Mouse (Mus musculus) natural killer cell, adult 2 months (primary cell): ENCODE results near the gene Hibadh.

Source experiments
- DNase-seq, 2 experiments: peaks; one replicate each; pipeline ENCODE4 v3.0.0; 2022; ENCODE audit warnings: low spot score in 2 of 2

Gene Hibadh

GRCm38 (mm10) chr6:52567327-52568299 is 72.6 kb downstream of the Hibadh start:
- DNase-seq: no peak

DNA sequence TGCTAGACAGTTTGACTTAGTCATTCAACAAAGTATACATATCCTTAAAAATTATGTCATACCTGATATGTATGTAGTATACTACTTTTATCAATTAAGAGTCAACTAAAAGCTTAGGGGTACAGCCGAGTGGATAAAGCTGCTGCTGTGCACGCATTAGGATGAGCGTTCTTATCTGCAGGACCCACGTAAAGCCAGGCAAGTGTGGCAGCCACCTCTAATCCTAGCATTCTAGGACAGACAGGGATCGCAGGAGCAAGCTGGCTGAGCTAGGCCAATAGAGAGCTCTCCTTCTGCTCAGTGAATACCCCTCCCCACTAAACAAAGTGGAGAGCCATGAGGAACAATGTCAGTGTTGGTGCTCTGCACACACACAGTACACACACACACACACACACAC is 75.0 kb downstream of the Hibadh start:
- no peak for DNase-seq

- DNase-seq: no peak
Observed at GRCm38 (mm10) chr6:52562994-52563393, 77.2 kb downstream of the Hibadh start.

GRCm38 (mm10) chr6:52559041-52559440 is 81.1 kb downstream of the Hibadh start:
- no peak for DNase-seq

GRCm38 (mm10) chr6:52544376-52544775 is 95.8 kb downstream of the Hibadh start:
- no peak for DNase-seq

DNA sequence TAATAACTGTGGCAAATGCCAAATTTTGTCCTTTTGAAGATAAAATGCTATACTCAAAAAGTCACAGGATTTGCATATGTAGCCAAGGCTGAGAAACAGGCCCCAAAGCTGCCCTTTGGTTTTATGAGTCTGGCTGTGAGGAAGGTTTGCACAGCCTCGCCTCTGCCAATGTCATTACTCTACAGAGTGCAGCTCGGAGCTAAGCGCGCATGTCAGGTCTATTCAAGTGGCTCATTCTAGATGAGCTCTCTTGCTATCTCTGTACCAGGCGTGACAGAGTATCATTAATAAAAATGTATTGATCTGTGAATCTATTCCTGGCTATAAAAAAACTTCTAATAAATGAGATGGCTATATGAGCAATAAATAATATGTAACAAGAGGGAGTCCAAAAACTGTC is 97.7 kb downstream of the Hibadh start:
- no peak for DNase-seq

DNA sequence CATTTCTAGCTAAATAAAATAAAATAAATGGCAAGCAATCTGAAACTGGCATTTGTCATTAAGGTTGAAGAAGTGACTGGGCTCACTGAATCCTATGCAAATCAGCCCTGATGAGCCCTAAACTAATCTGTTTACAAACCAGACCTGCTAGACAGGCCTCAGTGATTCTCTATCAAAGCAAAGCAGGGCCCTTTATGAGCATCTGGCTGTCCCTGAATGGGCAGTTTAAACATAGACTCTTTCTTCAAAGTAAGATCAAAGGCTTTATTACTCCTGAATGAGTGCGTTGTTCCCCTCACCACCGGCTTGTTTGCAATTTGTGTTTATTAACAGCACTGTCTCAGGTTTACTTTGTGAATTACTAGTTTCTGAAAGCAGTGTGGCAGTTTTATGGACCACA is 100.3 kb downstream of the Hibadh start:
- DNase-seq: no peak

DNA sequence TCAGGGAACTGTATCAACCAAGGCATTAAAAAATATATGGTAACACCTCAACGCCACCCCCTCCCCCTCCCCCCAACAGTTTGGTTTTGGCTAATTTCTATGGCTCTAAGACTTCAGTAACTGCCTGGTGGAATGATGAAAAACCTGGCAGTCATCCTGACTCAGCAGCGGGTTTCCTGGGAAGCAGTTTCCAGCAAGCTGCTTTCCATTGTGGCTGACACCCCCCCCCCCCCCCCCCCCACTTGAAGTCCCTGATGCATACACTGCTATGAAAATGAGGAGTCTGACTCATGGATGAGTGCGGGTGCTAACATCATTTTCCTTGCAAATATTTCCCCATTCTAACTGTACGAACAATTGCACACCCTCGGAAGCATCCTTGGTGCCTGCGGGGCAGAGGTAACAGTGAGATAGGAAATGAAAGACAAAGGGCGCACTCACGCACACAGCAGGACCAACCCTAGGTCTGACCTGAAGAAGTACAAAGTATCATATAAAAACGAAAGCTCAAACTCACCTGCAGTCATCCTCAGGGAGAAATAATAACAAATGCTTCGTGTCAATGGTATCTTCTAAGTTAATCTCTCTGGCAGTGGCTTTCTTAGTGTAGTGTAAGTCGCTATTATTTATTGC is 105.0 kb downstream of the Hibadh start:
- DNase-seq: no peak

DNA sequence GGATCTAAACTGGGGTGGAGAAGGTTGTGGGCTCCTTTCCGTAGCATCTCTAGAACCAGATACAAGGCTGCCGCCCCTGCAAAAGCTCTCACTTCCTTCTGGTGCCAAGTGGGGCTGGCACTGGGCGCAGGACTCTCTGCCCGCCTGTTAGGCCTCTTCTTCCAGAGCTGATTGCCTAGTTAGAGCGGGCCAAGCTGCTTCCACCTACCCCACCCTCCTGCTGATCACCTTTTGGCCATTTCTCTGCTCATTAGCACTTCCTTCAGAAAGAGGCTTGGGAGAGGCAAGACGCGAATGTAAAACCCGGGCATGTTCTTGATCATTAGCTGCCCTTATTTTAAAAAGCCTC is 108.1 kb downstream of the Hibadh start:
- DNase-seq: no peak

GRCm38 (mm10) chr6:52531366-52532143 is 108.6 kb downstream of the Hibadh start:
- no peak for DNase-seq

DNA sequence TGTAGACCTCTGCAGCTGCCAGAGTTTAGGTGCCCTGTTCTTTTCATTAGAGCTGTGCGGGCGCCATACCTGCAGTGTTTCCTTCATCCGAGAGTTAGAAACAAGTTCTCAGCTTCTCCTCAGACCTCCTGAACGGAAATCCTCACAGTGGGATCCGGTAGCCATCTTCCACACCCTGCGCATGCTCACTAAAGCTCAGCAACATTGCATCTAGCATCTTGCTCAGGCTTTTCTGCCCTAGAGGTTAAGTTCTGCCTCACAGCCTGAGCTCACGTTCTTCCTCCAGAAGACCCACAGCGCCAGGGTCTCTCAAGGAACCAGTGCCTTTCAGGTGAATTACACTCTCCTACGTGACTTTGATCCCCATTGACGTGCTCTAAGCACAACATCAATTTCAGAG is 109.3 kb downstream of the Hibadh start:
- no peak for DNase-seq

GRCm38 (mm10) chr6:52524226-52524625 is 116.0 kb downstream of the Hibadh start:
- DNase-seq: no peak

DNA sequence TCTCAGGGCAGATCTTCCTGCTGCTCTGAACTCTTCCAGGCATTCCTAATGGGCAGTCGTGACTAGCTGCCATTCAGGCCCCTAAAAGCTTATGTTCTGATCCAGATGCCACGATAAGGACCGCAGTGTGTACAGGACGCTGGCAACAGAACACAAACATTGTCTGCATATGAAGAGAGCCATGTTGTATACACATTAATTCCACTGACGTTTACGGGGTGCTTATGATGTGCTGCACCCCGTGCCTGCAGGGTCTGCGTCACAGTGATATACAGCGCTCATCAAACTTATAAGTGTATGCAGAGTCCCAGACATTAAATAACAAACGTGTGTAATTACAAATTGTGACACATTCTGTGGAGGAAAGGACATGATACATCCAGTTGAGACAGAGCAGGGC is 121.5 kb downstream of the Hibadh start:
- no peak for DNase-seq

GRCm38 (mm10) chr6:52517272-52517671 is 122.9 kb downstream of the Hibadh start:
- DNase-seq: no peak

GRCm38 (mm10) chr6:52513876-52514405 is 126.2 kb downstream of the Hibadh start:
- DNase-seq: no peak

- no peak for DNase-seq
Observed at GRCm38 (mm10) chr6:52508789-52509188, 131.4 kb downstream of the Hibadh start.

- DNase-seq: no peak
Observed at GRCm38 (mm10) chr6:52507946-52508345, 132.2 kb downstream of the Hibadh start.

GRCm38 (mm10) chr6:52507171-52507570 is 133.0 kb downstream of the Hibadh start:
- DNase-seq: no peak

DNA sequence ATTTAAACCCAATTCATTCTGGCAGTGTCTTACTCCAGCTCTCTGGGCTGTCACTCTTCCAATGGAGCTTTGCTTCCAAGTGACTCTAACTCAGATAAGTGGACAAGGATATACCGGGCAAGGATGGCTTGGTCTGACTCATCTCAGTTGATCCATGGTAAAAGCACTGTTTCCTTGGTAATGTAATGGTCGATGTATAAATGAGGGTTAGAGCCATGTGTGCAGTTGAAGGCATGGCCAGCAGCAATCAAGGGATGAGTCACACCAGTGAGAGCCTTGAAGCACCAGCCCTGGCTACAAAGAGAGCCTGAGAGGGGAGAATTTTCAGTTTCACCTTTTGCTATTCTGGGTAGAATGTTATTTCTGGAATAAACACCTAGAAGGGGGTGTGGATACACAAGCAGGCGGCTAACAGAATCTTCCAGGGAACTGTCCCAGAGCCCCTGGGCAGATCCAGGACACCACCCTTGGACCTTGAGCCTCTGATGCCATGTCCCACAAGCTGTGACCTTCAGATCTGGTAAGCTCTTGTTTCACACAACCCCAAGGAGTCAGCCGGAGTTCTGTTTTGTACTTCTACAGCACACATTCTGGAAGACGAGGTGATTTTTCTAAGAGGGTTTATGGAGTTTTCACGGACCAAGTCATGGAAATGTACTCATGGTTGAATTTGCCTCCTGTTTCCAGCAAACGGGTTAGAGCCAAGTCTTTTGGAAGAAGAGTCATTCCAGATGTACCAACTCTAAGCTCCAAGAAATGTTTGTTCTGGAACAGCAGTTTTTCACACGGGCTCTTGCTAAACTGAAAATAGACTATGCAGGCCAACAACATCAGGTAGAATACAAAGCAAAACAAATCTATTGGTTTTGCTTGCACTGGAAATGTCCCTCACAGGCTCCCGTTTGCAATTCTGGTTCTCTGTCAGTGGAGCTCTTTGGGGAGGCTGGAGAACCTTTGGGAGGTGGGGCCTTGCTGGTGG is 134.1 kb downstream of the Hibadh start:
- no peak for DNase-seq

- DNase-seq: no peak
Observed at GRCm38 (mm10) chr6:52504676-52505460, 135.3 kb downstream of the Hibadh start.
